Mouse (Mus musculus) urinary bladder, postnatal 4 days (tissue): ENCODE measurements around the gene Slk.
"Not testable (repeated sequence)": the region's sequence is repeated elsewhere in the genome, so short reads cannot be mapped to it uniquely, and the experiment has no call there.

Experiments
- DNase-seq, 2 experiments: peaks; one replicate each; pipeline ENCODE4 v3.0.0; 2021 to 2022; ENCODE audit warnings: low spot score in 2 of 2

Slk gene

DNA sequence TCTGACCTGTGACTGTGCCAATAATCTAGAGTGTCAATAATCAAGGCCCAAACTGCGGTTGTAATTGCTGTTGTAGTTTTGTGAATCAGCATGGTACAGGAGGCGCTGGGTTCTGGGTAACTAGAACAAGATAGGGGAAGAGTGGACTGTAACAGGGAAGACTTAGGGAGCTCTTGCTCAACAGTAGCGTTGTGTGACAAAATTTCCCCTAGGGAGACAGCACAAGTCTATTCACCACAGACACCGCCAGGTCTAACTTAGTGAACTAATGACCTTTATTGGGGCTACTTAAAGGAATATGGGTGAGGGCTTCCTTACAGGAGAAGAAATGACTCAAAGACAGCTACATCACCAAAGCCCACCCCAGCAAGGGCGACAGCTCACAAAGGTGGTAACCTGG, 9.4 kb upstream of the Slk start:
- no peak for DNase-seq

DNA sequence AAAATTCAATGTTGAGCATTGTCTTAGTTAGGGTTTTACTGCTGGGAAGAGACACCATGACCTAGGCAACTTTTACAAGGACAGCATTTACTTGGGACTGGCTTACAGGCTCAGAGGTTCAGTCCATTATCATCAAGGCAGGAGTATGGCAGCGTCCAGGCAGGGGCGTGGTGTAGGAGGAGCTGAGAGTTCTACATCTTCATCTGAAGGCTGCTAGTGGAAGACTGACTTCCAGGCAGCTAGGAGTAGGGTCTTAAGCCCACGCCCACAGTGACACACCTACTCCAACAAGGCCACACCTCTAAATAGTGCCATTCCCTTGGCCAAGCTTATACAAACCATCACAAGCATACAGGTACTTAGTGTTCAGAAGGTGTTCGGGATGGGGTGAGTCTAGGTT, 7.5 kb upstream of the Slk start:
- DNase-seq: not testable (repeated sequence)

DNA sequence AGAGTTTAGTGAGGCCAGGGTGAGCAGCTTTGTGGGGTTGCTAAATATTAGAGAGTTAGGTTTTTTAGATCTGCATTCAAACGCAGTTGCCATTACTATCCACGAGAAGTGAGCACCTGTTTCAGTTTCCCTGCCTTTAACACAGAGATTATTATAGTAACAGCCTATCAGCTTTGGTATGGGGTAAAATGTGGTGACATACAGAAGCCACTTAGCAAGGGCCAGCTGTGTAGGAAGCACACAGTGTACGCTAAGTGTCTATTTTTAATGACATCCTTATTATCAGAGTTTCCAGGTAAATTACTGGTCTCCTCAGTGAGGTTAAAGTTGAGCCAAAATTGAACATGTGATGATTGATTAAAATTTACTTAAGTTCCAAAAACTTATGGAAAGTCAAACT, 5.8 kb upstream of the Slk start:
- DNase-seq: no peak

DNA sequence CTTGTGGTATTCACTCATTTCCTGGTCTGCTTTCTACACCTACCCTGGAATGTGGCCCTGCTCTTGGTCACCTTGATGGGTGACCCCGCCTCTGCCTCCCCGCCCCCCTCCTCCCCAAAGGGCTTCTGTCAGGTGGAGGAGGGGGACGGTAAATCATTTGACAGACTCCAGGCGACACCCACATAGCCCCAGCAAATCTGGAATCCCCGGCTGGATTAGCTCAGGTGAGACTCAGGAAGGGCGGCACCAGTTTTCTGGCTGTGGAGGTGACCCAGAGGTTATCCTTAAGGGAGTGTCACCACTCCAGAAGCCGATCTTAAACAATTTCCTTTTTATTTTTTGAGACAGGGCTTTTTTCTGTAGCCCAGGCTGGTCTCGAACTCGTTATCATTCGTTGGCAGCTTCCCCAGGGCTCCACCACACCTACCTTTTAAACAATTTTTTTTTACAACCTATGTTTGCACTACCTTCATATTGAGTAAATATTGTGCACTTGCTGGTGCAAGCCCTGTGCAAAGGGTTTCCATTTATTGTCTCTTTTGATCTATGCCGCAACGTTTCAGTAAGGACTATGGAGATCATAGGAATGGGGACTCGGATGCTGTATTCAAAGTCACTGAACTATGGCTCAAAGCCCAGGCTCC, 775 bp upstream of the Slk start:
- DNase-seq: no peak

DNA sequence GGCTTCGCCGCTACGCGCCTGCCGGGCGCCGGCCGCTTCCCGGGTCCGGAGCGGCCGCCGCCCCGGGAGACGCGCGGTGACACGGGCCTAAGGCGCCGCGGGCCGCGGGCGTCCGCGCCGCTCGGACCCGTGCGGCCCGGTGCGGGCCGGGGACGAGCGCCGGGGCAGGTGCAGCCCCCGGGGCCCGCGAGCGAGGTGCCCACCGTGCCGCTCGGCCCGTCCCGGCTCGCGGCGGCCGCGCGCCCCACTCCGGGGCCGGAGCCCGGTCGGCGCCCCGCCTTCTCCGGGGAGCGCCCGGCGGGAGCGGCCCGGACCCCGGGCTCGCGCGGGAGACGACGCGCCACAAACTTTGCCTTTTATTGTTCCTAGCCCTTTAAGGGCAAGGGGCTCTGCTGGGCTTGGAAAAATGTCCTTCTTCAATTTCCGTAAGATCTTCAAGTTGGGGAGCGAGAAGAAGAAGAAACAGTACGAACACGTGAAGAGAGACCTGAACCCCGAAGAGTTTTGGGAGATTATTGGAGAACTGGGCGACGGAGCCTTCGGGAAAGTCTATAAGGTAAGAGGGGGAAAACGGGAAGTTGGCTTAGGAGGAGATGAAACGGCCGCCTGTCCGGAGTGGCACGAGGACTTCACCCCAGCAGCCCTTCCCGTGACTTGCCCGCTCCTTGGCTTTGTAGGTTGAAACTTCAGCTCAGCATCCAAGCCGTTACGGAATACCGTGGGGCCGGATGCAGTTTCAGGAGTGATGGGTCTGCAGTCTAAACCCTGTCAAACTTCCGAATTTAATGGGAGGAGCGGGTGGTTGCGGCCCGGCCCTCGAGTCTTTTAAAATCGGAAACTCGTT, 532 bp downstream of the Slk start:
- DNase-seq: peak in 1 of 2 experiments; percentile 20

DNA sequence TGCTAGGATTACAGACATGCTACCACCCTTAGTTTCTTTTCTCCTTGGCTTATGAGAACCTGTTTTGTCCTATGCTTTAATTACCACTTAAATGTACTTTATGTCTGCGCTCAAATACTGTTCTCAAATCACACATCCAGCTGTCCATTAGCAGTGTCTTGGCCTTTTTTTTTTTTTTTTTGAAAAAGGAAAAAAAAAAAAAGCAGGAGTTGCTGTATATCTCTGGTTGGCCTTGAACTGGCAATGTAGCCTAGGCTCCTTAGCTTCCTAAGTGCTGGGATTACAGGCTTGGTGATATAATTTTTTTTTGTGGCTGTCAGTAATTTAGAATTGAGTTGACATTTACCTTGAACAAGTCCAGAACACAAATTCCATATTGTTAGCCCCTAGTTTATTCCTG, 6.3 kb downstream of the Slk start:
- no peak for DNase-seq

DNA sequence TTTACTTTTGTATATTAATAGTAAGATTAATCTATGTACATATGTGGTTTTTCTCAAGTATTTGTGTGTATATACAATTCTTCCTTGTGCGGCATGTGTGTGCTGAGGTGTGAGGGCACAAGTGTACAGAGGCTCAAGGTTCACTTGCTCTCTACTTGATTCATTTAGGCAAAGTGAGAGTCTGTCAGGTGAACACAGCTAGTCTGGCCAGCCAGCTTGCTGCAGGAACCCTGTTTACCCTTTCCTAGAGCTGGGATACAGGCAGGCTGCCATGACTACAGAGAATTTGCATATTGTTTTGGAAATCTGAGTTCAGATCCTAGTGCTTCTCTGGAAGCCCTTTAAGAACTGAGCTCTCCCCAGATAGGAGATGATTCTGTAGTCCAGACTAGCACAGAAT, 7.5 kb downstream of the Slk start:
- no peak for DNase-seq

DNA sequence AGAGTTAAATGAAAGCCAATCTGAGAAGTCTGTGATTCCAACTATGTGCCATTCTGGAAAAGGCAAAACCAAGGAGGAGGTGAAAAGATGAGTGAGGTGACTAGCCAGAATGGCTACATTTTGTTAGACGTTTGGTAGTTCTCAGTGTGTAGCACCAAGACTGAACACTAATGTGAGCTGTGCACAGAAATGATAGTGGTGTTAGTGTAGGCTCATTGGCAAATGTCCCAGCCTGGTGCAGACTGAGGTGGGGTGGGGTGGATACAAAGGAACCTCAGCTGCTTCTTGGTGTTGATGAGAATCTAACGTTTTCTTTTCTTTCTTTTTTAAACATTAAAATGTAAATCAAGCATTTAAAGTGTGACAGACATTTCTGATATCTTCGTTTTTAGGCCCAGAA, 29.0 kb downstream of the Slk start:
- no peak for DNase-seq

DNA sequence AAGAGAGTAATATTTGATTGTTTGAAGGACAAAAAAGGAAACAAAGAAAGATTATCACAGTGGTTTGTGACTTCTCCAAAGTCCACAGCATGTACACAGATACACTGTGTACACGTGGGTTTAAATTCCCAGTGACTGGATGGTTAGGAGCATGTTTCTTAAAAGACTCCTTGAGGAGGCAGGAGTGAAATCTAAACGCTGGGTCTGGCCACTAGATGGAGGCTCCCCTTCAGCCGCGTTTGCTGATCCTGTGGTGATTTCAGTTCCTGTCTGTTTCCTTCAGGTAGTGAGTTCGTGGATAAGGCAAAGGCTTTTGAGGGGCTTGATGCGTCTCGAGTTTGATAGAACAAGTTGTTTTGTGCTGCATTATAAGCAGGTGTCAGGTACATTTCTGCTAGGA, 34.0 kb downstream of the Slk start:
- DNase-seq: no peak

DNA sequence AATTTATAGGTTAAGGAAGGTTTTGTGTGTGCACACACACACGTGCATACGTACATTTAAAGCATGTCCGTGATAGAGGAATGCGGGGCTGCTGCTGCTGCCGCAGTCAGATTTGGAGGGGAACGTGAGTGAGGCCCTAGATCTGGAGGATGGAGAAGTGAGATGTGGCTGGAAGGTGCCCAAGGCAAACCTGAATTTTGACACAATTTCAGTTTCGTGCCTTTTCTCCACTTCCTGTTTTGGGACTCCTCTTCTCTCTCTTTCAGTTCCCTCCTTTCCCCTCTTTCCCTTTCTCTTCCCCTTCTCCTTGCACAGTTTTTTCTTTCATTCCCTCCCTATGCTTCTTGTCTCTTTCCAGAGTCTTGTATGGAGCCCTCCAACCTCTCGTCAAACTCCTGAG, 42.0 kb downstream of the Slk start:
- DNase-seq: no peak

DNA sequence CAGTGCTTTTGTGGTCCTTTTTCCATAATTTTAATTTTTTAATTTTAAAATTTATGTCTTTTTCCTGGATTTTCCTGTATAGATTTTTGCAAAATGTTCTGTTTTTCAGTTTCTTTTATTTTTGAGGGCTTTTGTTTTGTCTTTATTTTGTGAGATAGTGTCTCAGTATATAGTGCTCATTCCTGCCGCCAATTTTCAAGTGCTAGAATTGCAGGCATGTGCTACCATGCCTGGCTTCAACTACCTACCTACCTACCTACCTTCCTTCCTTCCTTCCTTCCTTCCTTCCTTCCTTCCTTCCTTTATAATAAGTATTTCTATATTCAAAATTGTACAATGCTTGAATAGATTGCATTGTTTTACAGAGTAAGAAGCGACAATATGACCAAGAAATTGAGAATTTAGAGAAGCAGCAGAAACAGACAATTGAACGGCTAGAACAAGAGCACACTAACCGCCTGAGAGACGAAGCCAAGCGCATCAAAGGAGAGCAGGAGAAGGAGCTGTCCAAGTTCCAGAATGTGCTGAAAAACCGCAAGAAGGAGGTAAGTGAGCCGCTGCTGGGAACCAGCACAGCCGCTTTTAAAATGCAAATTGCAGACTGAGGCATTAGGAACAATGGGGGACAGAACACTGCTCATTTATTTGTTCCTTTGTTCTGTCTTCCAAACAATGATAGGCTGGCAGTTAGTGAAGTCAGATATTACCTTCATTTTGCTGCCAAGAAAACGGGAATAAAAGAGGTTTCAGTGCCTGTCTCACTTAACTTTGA, 45.6 kb downstream of the Slk start:
- no peak for DNase-seq

DNA sequence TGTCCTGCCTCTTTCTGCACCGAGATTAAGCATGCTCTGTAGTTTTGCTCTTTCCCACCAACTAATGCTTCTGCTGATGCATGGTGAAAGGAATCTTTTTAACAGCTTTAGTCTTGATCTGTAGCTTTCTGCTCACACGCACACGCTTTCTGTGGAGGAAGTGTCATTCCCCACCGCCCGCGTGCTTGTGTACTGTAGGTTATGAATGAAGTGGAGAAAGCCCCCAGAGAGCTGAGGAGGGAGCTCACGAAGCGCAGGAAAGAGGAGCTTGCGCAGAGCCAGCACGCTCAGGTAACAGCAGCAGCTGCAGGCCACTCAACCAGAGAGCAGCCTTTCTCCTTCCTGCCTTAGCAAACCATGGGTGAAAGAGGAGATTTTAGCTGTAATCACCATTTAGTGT, 48.0 kb downstream of the Slk start:
- DNase-seq: no peak

DNA sequence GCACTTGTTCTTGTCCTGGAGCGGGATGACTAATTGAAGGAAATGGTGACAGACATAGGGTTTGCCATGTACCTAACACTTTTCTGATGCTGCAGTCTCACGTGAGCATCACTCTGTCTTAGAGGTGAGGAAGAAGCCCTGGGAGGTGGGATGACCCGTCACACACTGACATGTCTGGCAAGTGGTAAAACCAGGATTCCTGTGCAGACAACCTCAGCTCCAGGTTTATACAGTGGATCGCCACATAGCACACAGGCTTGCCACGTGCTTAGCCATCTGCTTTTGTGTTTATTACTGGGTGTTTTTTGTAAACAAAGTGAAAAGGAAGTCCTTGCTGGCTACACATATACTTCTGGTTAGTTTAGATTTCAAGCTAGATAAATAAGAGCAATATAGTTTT, 49.6 kb downstream of the Slk start:
- no peak for DNase-seq

DNA sequence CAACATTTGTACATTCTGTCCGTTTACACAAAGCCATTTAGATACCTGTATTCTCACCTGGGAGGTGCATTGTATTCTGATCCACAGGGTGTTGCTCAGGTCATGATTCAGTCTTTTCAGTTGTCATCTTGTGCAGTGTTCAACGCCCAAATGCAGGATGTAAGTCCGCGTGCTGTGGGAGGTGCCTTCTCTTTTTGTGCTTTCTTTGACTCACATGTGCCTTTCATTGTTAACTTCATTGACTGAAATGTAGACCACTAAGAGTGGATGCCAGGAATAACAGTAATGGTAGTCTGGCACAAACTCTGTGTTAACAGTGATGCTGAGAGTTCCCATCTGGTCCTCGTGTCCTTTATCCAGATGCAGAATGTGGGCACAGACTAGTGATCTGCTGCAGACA, 50.9 kb downstream of the Slk start:
- DNase-seq: no peak

DNA sequence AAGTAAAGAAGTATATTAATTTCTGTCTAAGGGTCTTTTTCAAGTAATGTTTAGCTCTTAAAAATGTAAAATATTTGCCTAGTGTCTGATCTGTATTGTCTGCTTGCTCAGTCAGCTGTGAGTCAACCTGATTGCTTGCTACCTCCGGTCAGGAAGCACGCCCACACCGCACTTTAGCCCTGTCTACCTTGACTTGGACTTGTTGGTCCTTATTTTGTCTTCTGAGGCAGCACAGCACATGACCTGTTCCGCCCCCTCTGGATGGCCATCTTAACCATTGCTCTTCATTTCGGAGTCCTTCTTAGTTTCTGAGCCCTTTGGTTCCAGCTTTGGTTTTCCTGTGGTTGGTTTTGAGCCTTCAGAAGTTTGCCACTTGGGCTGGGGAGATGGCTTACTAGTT, 52.3 kb downstream of the Slk start:
- DNase-seq: no peak

DNA sequence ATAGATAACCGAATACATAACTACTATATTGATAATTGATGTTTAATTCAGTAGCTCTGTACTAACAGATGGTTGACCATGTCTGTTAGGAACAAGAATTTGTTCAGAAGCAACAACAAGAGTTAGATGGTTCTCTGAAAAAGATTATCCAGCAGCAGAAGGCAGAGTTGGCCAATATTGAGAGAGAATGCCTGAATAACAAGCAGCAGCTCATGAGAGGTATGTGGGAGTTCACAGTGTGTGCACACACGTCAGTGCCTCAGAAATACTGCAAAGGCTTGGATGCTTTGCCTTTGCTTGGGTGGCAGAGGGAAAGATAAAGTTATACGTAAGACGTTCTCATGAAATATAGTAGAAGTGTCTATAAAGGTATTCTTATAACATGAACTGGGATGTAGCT, 55.9 kb downstream of the Slk start:
- no peak for DNase-seq

DNA sequence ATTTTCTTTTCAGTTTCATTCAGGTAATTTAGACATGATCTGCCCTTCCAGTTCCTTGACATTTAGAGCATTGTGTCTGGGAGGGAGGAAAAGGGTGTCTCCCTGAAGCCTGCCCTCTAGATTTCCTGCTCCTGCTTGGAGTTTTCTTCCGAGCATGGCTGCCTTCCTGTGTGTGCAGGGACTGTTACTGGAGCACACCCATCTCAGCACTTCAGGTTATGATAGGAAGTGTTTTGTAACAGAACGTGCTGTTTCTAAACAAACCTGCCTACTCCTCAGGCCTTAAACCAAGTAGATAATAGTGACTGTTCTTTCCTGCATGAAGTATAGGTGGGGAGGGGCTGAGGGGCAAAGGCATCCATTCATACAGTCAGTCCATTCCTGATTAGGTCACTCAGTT, 64.4 kb downstream of the Slk start:
- no peak for DNase-seq

DNA sequence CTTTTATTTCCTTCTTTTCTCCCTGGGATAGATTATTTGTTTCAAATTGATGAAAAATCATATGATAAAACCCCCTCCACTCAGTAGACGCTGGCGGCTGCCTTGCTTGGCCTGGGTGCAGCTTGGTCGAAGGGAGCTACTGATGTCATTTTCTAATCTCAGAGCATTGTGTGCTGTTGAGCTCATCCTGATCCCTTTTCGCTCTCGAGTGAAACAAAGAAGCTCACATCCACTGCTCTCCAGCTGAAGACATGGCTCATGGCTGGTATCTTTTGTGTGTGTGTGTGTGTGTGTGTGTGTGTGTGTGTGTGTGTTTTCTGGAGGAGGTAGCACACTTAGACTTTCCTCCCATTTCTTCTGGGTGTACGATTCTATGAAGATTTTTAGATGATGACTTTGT, 66.1 kb downstream of the Slk start:
- peak in 1 of 2 experiments; percentile 54 for DNase-seq

DNA sequence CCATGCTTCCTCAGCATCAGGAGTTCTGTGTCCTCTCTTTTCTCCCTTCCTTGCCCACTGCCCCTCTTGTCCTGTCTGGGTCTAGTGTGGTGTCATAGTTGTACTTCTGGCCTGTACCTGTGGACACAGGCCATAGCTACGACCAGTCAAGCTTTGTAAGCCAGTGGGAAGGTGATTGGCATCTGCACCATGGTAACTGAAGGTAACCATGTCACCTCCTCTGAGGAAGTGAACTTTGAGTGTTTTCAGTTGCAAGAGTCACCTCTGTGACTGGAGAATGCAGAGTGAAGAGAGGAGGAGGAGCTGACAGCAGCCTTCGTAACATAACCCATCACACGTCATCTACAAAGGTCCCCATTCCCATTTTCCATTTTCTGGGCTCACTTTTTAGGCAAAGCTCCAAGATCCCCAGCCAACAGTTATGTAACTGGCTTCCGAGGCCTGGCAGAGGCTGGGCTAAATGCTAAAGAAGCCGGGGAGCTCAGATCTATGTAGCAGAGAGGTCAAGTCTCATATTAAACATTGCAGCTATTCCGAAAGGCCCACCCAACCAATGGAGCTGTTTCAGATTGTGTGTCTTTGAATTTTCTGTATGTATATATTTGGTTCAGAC, 67.1 kb downstream of the Slk start:
- DNase-seq: no peak

DNA sequence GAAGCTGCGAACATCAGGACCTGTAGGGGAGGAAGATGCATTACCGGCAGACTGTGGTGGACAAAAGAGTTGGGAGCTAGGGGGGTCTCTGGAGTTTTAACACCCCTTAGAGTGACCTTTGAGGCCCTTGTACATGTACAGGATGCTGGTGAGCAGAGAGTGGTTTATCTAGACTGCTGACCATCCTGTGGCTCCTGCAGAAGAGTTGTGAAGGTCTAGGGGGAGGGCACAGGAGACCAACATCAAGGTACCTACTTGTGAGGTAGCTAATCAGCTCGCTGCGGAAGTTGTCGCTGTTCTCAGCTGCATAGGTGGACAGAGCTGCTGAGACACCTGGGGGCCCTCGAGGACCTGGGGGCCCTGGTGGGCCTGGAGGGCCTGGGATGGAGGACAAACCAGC, 69.6 kb downstream of the Slk start:
- no peak for DNase-seq

DNA sequence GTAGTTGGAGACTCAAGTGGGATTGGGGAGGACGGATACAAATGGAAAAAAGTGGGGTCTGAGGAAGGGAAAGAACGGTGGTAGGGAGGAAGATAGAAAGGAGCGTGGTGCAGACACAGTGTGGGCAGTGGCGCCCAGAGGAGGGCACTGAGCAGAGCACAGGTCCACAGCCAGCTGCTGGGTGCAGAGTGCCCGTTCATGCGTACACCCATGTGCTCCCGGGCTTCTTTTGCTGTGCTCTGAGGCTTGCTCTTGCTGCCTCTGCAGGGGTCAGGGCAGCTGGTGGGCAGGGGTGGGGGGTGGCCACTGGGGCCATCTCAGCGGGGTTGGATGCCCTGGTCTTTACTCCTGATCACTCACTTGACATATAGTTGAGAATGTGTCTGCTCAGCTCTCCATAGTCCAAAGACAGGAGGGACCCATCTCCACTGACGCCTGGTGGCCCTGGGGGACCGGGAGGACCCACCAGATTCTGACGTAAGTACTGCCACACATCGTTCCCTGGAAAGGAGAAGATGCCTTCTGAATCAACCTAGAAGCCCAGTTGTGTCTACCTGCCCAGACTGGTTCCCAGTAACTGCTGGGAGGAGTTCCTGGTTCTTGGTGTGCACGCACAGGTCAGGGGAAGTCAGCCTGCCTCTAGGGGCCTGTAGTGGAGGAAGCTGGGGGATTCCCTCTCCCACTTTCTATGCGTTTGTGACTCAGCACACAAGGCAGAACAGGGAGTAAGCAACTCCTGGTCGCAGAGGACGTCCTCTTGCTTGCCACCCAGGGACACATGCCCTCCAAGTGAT, 71.1 kb downstream of the Slk start:
- no peak for DNase-seq

DNA sequence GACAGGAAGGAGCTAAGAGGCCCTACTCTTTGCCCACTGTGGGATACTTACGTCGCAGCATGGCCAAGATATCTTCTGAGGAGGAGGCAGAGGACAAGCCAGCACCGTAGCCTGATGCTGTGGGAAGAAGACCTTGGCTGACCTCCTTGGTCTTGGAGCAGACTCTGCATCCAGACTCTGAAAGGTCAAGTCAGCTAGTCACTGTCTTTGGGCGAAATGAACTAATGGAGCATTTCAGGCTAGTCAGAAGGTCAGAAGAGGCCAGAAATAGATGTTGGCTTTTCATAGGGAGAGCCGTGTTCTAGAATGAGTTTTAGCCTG, 71.6 kb downstream of the Slk start:
- DNase-seq: no peak
